Mouse (Mus musculus) midbrain, embryonic 16.5 days (tissue): ENCODE results near the gene Rpl21. TPM values are rescaled to one million over a fixed set of nuclear protein-coding genes. Genes with fewer than 3 reads are reported as not detected.
A peak's percentile ranks its signal among the peaks of the same experiment; 100 is the strongest.

Experiments used
- ATAC-seq: fragments of 200-750 bp; cut with Nextera tagmentation; 2 replicates; pipeline ENCODE4 v1.8.0; 2017; ENCODE audit warnings: moderate TSS enrichment
- H3K27ac ChIP-seq: fragments of 300-500 bp; sonication (generic); 2 replicates; pipeline ENCODE4 v1.5.1; 2014; ENCODE audit warnings: mild to moderate bottlenecking, low read length, mixed read lengths
- H3K27me3 ChIP-seq: fragments of 300-500 bp; sonication (generic); 2 replicates; pipeline ENCODE4 v1.6.1; 2014; ENCODE audit warnings: low read depth, low read length, mixed read lengths; ENCODE audit not compliant: control insufficient read depth, insufficient read depth
- H3K36me3 ChIP-seq: fragments of 300-500 bp; sonication (generic); 2 replicates; pipeline ENCODE4 v1.6.1; 2014; ENCODE audit warnings: mild to moderate bottlenecking, low read length, moderate library complexity, mixed read lengths; ENCODE audit not compliant: control insufficient read depth, insufficient read depth
- H3K4me1 ChIP-seq: fragments of 300-500 bp; sonication (generic); 2 replicates; pipeline ENCODE4 v1.6.1; 2014; ENCODE audit warnings: mild to moderate bottlenecking, low read length, mixed read lengths; ENCODE audit not compliant: control insufficient read depth, insufficient read depth
- H3K4me2 ChIP-seq: fragments of 300-500 bp; sonication (generic); 2 replicates; pipeline ENCODE4 v1.6.1; 2014; ENCODE audit warnings: mild to moderate bottlenecking, low read length, mixed read lengths
- H3K4me3 ChIP-seq: fragments of 300-500 bp; sonication (generic); 2 replicates; pipeline ENCODE4 v1.5.1; 2014; ENCODE audit warnings: low read depth, mild to moderate bottlenecking, low read length, moderate library complexity, mixed read lengths
- H3K9ac ChIP-seq: fragments of 300-500 bp; sonication (generic); 2 replicates; pipeline ENCODE4 v1.6.1; 2014; ENCODE audit warnings: low read depth, low read length, mixed read lengths
- H3K9me3 ChIP-seq: fragments of 300-500 bp; sonication (generic); replicated peaks from 2 replicates; pipeline ENCODE4 v1.6.1; 2014; ENCODE audit warnings: mild to moderate bottlenecking, low read length, mixed read lengths; ENCODE audit not compliant: control insufficient read depth, poor library complexity, severe bottlenecking
- WGBS: fragments of 180-500 bp; shearing (Covaris S2); extraction: QIAGEN DNeasy Blood & Tissue Kit; methylation state at CpG from one replicate; pipeline ENCODE4 v1.1.7; 2014; 5-methylcytosine and 5-hydroxymethylcytosine counted together
- polyA plus RNA-seq: library from polyadenylated mRNA; unstranded; fragments of >200 nt; fragmentation: Nextera tagmentation; extraction: Ambion mirVana; gene quantifications from 2 replicates; pipeline ENCODE4 v1.2.1, GENCODE M21; 2015

Gene Rpl21
- polyA plus RNA-seq, 1 experiment from 2014 or later, result 300 TPM

GRCm38 (mm10) chr5:146838836-146839648 lies 6.4 kb downstream of the Rpl21 start:
- peaks cover 4% of the 10 kb centered on the region for H3K4me1 ChIP-seq
- H3K9me3 ChIP-seq, result no peaks in the 10 kb centered on the region
- no peak overlapping the region for H3K4me3 ChIP-seq
- no peaks in the 10 kb centered on the region for H3K27me3 ChIP-seq
- no peak for ATAC-seq
- 57% methylated on average over 12 of the region's 12 CpGs for WGBS
- H3K36me3 ChIP-seq, result peaks cover 16% of the 10 kb centered on the region
- no peak overlapping the region for H3K9ac ChIP-seq
- H3K27ac ChIP-seq, result no peak overlapping the region
- no peak overlapping the region for H3K4me2 ChIP-seq

GRCm38 (mm10) chr5:146839760-146840159 lies 7.1 kb downstream of the Rpl21 start:
- no peak overlapping the region for H3K27ac ChIP-seq
- H3K9ac ChIP-seq, result no peak overlapping the region
- WGBS, result 58% methylated on average over 5 of the region's 5 CpGs
- no peak overlapping the region for H3K4me2 ChIP-seq
- no peaks in the 10 kb centered on the region for H3K27me3 ChIP-seq
- no peaks in the 10 kb centered on the region for H3K9me3 ChIP-seq
- no peak overlapping the region for H3K4me3 ChIP-seq
- H3K36me3 ChIP-seq, result peaks cover 14% of the 10 kb centered on the region
- no peaks in the 10 kb centered on the region for H3K4me1 ChIP-seq
- no peak for ATAC-seq

GRCm38 (mm10) chr5:146840422-146840821 lies 7.7 kb downstream of the Rpl21 start:
- Histone ChIP-seq H3K9me3 (no peaks in the 10 kb centered on the region), H3K27ac (no peak overlapping the region), H3K9ac (no peak overlapping the region), H3K36me3 (peaks cover 12% of the 10 kb centered on the region), H3K27me3 (no peaks in the 10 kb centered on the region), H3K4me1 (peaks cover 3% of the 10 kb centered on the region; the same call in 1 of the 2 replicates), H3K4me2 (no peak overlapping the region), H3K4me3 (no peak overlapping the region)
- WGBS, result 89% methylated on average over 4 of the region's 4 CpGs
- no peak for ATAC-seq

- Histone ChIP-seq H3K4me2 (no peak overlapping the region), H3K27ac (no peak overlapping the region), H3K9ac (no peak overlapping the region), H3K4me3 (no peak overlapping the region), H3K27me3 (no peaks in the 10 kb centered on the region), H3K4me1 (peaks cover 10% of the 10 kb centered on the region), H3K9me3 (no peaks in the 10 kb centered on the region), H3K36me3 (peaks cover 9% of the 10 kb centered on the region)
- 89% methylated on average over 5 of the region's 5 CpGs for WGBS
- no peak for ATAC-seq
Measured at GRCm38 (mm10) chr5:146841301-146841700, 8.6 kb downstream of the Rpl21 start.

GRCm38 (mm10) chr5:146841996-146842395 lies 9.3 kb downstream of the Rpl21 start:
- H3K36me3 ChIP-seq, result peaks cover 3% of the 10 kb centered on the region
- no peaks in the 10 kb centered on the region for H3K9me3 ChIP-seq
- no peak overlapping the region for H3K27ac ChIP-seq
- peaks cover 10% of the 10 kb centered on the region for H3K4me1 ChIP-seq
- H3K4me3 ChIP-seq, result no peak overlapping the region
- ATAC-seq, result no peak
- no peak overlapping the region for H3K4me2 ChIP-seq
- H3K9ac ChIP-seq, result no peak overlapping the region
- no peaks in the 10 kb centered on the region for H3K27me3 ChIP-seq
- WGBS, result 97% methylated on average over 4 of the region's 4 CpGs

GRCm38 (mm10) chr5:146844301-146844941 lies 11.7 kb downstream of the Rpl21 start:
- peak overlapping the region; percentile 66 for H3K27ac ChIP-seq
- 5% methylated on average over 6 of the region's 6 CpGs for WGBS
- peak; percentile 56 for ATAC-seq
- H3K36me3 ChIP-seq, result no peaks in the 10 kb centered on the region
- H3K4me2 ChIP-seq, result peak overlapping the region; percentile 99
- H3K9ac ChIP-seq, result peak overlapping the region; percentile 81
- no peaks in the 10 kb centered on the region for H3K9me3 ChIP-seq
- peak overlapping the region; percentile 74 for H3K4me3 ChIP-seq
- peaks cover 10% of the 10 kb centered on the region for H3K4me1 ChIP-seq
- no peaks in the 10 kb centered on the region for H3K27me3 ChIP-seq

GRCm38 (mm10) chr5:146844945-146845365 lies 12.3 kb downstream of the Rpl21 start, which contains the start of gene Rasl11a:
Gene Rasl11a (plus strand): TSS chr5:146845071.
- ATAC-seq, result peak; percentile 91
- WGBS, result under 1% methylated on average over 34 of the region's 40 CpGs
- H3K9ac ChIP-seq, result peak within 1 kb of the TSS; percentile 81
- peak within 1 kb of the TSS; percentile 66 for H3K27ac ChIP-seq
- peak within 1 kb of the TSS; percentile 99 for H3K4me2 ChIP-seq
- H3K4me1 ChIP-seq, result peaks cover 10% of the 10 kb centered on the region
- no peaks in the 10 kb centered on the region for H3K27me3 ChIP-seq
- no peaks in the 10 kb centered on the region for H3K9me3 ChIP-seq
- H3K4me3 ChIP-seq, result peak within 1 kb of the TSS; percentile 74
- H3K36me3 ChIP-seq, result no peaks in the 10 kb centered on the region

- no peak overlapping the region for H3K4me3 ChIP-seq
- no peaks in the 10 kb centered on the region for H3K27me3 ChIP-seq
- no peaks in the 10 kb centered on the region for H3K9me3 ChIP-seq
- no peak for ATAC-seq
- peaks cover 10% of the 10 kb centered on the region for H3K4me1 ChIP-seq
- H3K4me2 ChIP-seq, result peak overlapping the region; percentile 99; the same call in 1 of the 2 replicates
- no peaks in the 10 kb centered on the region for H3K36me3 ChIP-seq
- 89% methylated on average over 2 of the region's 2 CpGs for WGBS
- H3K9ac ChIP-seq, result no peak overlapping the region
- H3K27ac ChIP-seq, result no peak overlapping the region
Measured at GRCm38 (mm10) chr5:146846489-146846888, 13.8 kb downstream of the Rpl21 start.
